21 mouse cellular contexts compared by ENCODE assay signal in genomic region chr11:45685571-45685970, GRCm38 (mm10).
"Had no signal": no experiment of that assay in that cellular context is flagged by ENCODE, and none has a peak within 500 bp of the region (broad histone marks: within the 10 kb centered on the region; RNA-seq: fewer than 3 reads in every experiment).

No protein-coding gene starts in this region.

- H3K9ac ChIP-seq: limb, embryonic 12.5 days; liver, embryonic 13.5 days; liver, postnatal 0 days; lung, embryonic 15.5 days; midbrain, embryonic 13.5 days; neural tube, embryonic 15.5 days had no signal

- H3K27me3 ChIP-seq: limb, embryonic 12.5 days; liver, embryonic 13.5 days; lung, embryonic 15.5 days; megakaryocyte, embryonic 14.5 days; midbrain, embryonic 13.5 days; neural tube, embryonic 15.5 days had no signal

- ATAC-seq: liver, postnatal 0 days; midbrain, embryonic 13.5 days had no signal

- H3K9me3 ChIP-seq: limb, embryonic 12.5 days; liver, embryonic 13.5 days; lung, embryonic 15.5 days; megakaryocyte, embryonic 14.5 days; midbrain, embryonic 13.5 days; neural tube, embryonic 15.5 days had no signal

- H3K4me1 ChIP-seq: liver, embryonic 13.5 days; lung, embryonic 15.5 days; megakaryocyte, embryonic 14.5 days; midbrain, embryonic 13.5 days; neural tube, embryonic 15.5 days had no signal

- H3K4me3 ChIP-seq: limb, embryonic 12.5 days; liver, embryonic 13.5 days; lung, embryonic 15.5 days; megakaryocyte, embryonic 14.5 days; midbrain, embryonic 13.5 days; myocyte; neural tube, embryonic 15.5 days had no signal

- H3K36me3 ChIP-seq: limb, embryonic 12.5 days; liver, embryonic 13.5 days; lung, embryonic 15.5 days; midbrain, embryonic 13.5 days; neural tube, embryonic 15.5 days had no signal

- H3K27ac ChIP-seq: kidney, postnatal 0 days; limb, embryonic 12.5 days; liver, embryonic 13.5 days; lung, embryonic 15.5 days; macrophage; midbrain, embryonic 13.5 days; neural tube, embryonic 15.5 days; stomach, postnatal 0 days had no signal

- H3K4me2 ChIP-seq: limb, embryonic 12.5 days; liver, embryonic 13.5 days; lung, embryonic 15.5 days; midbrain, embryonic 13.5 days; neural tube, embryonic 15.5 days had no signal

- DNase-seq: kidney, adult 9 months; kidney, postnatal 36 days; layer of hippocampus, adult 9-11 months; layer of hippocampus, postnatal 36 days; liver; liver, embryonic 13.5 days; liver, postnatal 0 days; lung, postnatal 14 days; right cerebral cortex, adult 18-20 months; right cerebral cortex, postnatal 25 days; thymus, adult 2 months; thymus, postnatal 25 days had no signal
